Mouse (Mus musculus) cerebellum, adult 8-10 months (tissue): ENCODE results near the gene Fbxl15.

Experiments used
- DNase-seq: peaks from one replicate; pipeline ENCODE4 v3.0.0; 2022

The Fbxl15 gene

GRCm38 (mm10) chr19:46348761-46349458, 20.9 kb downstream of the Fbxl15 start:
- DNase-seq = peak; percentile 87

GRCm38 (mm10) chr19:46349550-46349949, 21.6 kb downstream of the Fbxl15 start:
- no peak for DNase-seq

- no peak for DNase-seq
These were observed 22.4 kb downstream of the Fbxl15 start, which contains the start of gene 2310034G01Rik for GRCm38 (mm10) chr19:46350168-46350932. Gene 2310034G01Rik (minus strand): TSS chr19:46350302.

- DNase-seq = peak; percentile 92
These were observed 28.7 kb downstream of the Fbxl15 start for GRCm38 (mm10) chr19:46356701-46357138.

- no peak for DNase-seq
These were observed 29.6 kb downstream of the Fbxl15 start for GRCm38 (mm10) chr19:46357344-46358280.

- no peak for DNase-seq
These were observed 30.4 kb downstream of the Fbxl15 start for GRCm38 (mm10) chr19:46358381-46358780.

GRCm38 (mm10) chr19:46362104-46362503, 34.1 kb downstream of the Fbxl15 start:
- no peak for DNase-seq

GRCm38 (mm10) chr19:46363294-46364009, 35.5 kb downstream of the Fbxl15 start:
- no peak for DNase-seq

GRCm38 (mm10) chr19:46367798-46368590, 40.0 kb downstream of the Fbxl15 start:
- DNase-seq = no peak

GRCm38 (mm10) chr19:46369204-46369603, 41.2 kb downstream of the Fbxl15 start:
- peak; percentile 59 for DNase-seq

GRCm38 (mm10) chr19:46374477-46375088, 46.6 kb downstream of the Fbxl15 start:
- DNase-seq = no peak

GRCm38 (mm10) chr19:46375489-46375888, 47.5 kb downstream of the Fbxl15 start:
- DNase-seq = no peak

- no peak for DNase-seq
These were observed 47.9 kb downstream of the Fbxl15 start for GRCm38 (mm10) chr19:46375891-46376290.
